Comparison of ENCODE assay signal across 11 mouse cellular contexts in the genomic region with DNA sequence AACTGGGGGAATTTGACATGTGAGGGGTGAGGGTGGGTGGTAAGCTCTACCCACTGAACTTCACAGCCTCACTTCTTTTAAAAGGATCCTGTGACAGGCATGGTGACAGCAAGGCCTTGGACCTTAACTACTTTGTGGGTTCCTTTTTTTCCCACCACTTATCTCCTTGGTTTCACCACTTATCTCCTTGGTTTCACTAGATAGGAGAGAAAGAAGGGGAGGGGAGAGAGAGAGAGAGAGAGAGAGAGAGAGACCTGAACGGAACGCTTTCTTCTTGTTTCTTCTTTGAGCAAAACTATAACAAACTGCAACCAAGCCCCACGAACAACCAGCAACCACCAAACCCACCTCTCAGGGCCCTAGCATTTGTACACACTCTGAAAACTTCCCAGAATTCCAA. TPM values are rescaled to one million over a fixed set of nuclear protein-coding genes. Genes with fewer than 3 reads are reported as not detected.
DNase-seq lines count a peak whose midpoint lies in the region; ATAC-seq lines count a peak whose summit lies in the region.
"Had no signal": no experiment of that assay in that cellular context is flagged by ENCODE, and none has a peak within 500 bp of the region (broad histone marks: within the 10 kb centered on the region; RNA-seq: fewer than 3 reads in every experiment).

No protein-coding gene starts in this region.

- ATAC-seq in lung, embryonic 15.5 days (ENCODE audit: borderline replicate concordance, extremely low read depth, low FRiP score, low TSS enrichment) = no peak
- no peak for ATAC-seq in embryonic facial prominence, embryonic 13.5 days (ENCODE audit: insufficient number of reproducible peaks, insufficient read depth, low FRiP score, low TSS enrichment, low read depth)
- no peak for ATAC-seq in limb, embryonic 11.5 days (ENCODE audit: insufficient number of reproducible peaks, low FRiP score, low TSS enrichment, low read depth)

- no peaks in the 10 kb centered on the region for H3K36me3 ChIP-seq in heart, embryonic 10.5 days
- H3K36me3 ChIP-seq in lung, embryonic 15.5 days = no peaks in the 10 kb centered on the region
- H3K36me3 ChIP-seq in embryonic facial prominence, embryonic 13.5 days = no peaks in the 10 kb centered on the region
- no peaks in the 10 kb centered on the region for H3K36me3 ChIP-seq in limb, embryonic 11.5 days (ENCODE audit: control insufficient read depth, insufficient read depth, low read length)

- no peak overlapping the region for H3K9ac ChIP-seq in lung, embryonic 15.5 days
- no peak overlapping the region for H3K9ac ChIP-seq in embryonic facial prominence, embryonic 13.5 days
- H3K9ac ChIP-seq in limb, embryonic 11.5 days (ENCODE audit: low read length) = 0 out of 2 replicates have a peak overlapping the region, but pooled peaks have one; percentile 13

- no peaks in the 10 kb centered on the region for H3K27me3 ChIP-seq in heart, embryonic 10.5 days (ENCODE audit: insufficient read depth, poor library complexity, severe bottlenecking)
- no peaks in the 10 kb centered on the region for H3K27me3 ChIP-seq in lung, embryonic 15.5 days
- no peaks in the 10 kb centered on the region for H3K27me3 ChIP-seq in embryonic facial prominence, embryonic 13.5 days
- H3K27me3 ChIP-seq in limb, embryonic 11.5 days (ENCODE audit: control insufficient read depth, insufficient read depth, low read length) = no peaks in the 10 kb centered on the region

- peak overlapping the region; percentile 76 for H3K27ac ChIP-seq in heart, embryonic 10.5 days
- peak overlapping the region; percentile 58 for H3K27ac ChIP-seq in lung, embryonic 15.5 days
- peak overlapping the region; percentile 78 for H3K27ac ChIP-seq in embryonic facial prominence, embryonic 13.5 days
- peak overlapping the region; percentile 55; the same call in 1 of the 2 replicates for H3K27ac ChIP-seq in limb, embryonic 11.5 days (replicated peaks; ENCODE audit: low read depth, low read length)
- H3K27ac ChIP-seq: heart, adult 2 months had no signal

- H3K4me2 ChIP-seq in lung, embryonic 15.5 days = no peak overlapping the region
- H3K4me2 ChIP-seq in embryonic facial prominence, embryonic 13.5 days = no peak overlapping the region
- H3K4me2 ChIP-seq in limb, embryonic 11.5 days (ENCODE audit: low read depth, severe bottlenecking) = no peak overlapping the region

- H3K4me3 ChIP-seq in heart, embryonic 10.5 days = no peak overlapping the region
- no peak overlapping the region for H3K4me3 ChIP-seq in lung, embryonic 15.5 days
- no peak overlapping the region for H3K4me3 ChIP-seq in embryonic facial prominence, embryonic 13.5 days
- no peak overlapping the region for H3K4me3 ChIP-seq in limb, embryonic 11.5 days (ENCODE audit: low read depth, low read length)
- H3K4me3 ChIP-seq: heart, adult 2 months had no signal

- whole genome bisulfite sequencing in heart, embryonic 10.5 days = 28% methylated on average over 3 of the region's 3 CpGs
- 46% methylated on average over 3 of the region's 3 CpGs for WGBS in lung, embryonic 15.5 days
- 50% methylated on average over 3 of the region's 3 CpGs for WGBS in embryonic facial prominence, embryonic 13.5 days
- WGBS in limb, embryonic 11.5 days = 74% methylated on average over 3 of the region's 3 CpGs

- no peak for DNase-seq in heart, embryonic 10.5 days (ENCODE audit: low spot score)
- DNase-seq in heart, postnatal 14 days = no peak
- DNase-seq in lung, postnatal 4 days = no peak
- no peak for DNase-seq in limb, embryonic 11.5 days (ENCODE audit: low spot score)
- no peak for DNase-seq in gastrocnemius, postnatal 10 days
- DNase-seq in frontal cortex, postnatal 25 days (ENCODE audit: low spot score in 2 of 2) = no peak
- DNase-seq: B cell, adult 2 months; heart, adult 2 months; kidney, postnatal 14 days had no signal

- no peaks in the 10 kb centered on the region for H3K9me3 ChIP-seq in heart, embryonic 10.5 days
- H3K9me3 ChIP-seq in lung, embryonic 15.5 days = no peaks in the 10 kb centered on the region
- no peaks in the 10 kb centered on the region for H3K9me3 ChIP-seq in embryonic facial prominence, embryonic 13.5 days
- H3K9me3 ChIP-seq in limb, embryonic 11.5 days (ENCODE audit: control insufficient read depth, low read length) = no peaks in the 10 kb centered on the region

- peaks cover 58% of the 10 kb centered on the region for H3K4me1 ChIP-seq in heart, embryonic 10.5 days
- peaks cover 31% of the 10 kb centered on the region for H3K4me1 ChIP-seq in lung, embryonic 15.5 days
- H3K4me1 ChIP-seq in embryonic facial prominence, embryonic 13.5 days = peaks cover 36% of the 10 kb centered on the region
- H3K4me1 ChIP-seq in limb, embryonic 11.5 days (ENCODE audit: control insufficient read depth, insufficient read depth, low read length) = peaks cover 9% of the 10 kb centered on the region; the same call in 1 of the 2 replicates

- intact Hi-C loops in heart, postnatal 14 days (cut with DNase I) = no loop called here

RNA-seq across cellular contexts. Expression of gene Gpx4, which starts 1.9 kb away (rescaled TPM):
- 767 and 797 TPM in 2 replicates for polyA plus RNA-seq in heart, embryonic 10.5 days (2016; fragmentation: Nextera tagmentation; extraction: Ambion mirVana)
- total RNA-seq in heart, postnatal 14 days (2021) = 100 to 1,000 TPM; 636 to 681 TPM
- 523 and 535 TPM in 2 replicates for polyA plus RNA-seq in lung, embryonic 15.5 days (2015; fragmentation: Nextera tagmentation; extraction: Ambion mirVana)
- 445 and 488 TPM in 2 replicates for polyA plus RNA-seq in embryonic facial prominence, embryonic 13.5 days (2015; fragmentation: Nextera tagmentation; extraction: Ambion mirVana)
- 475 and 534 TPM in 2 replicates for polyA plus RNA-seq in limb, embryonic 11.5 days (2014; fragmentation: Nextera tagmentation; extraction: Ambion mirVana)
- 100 to 1,000 TPM; 380 to 398 TPM for total RNA-seq in gastrocnemius, postnatal 10 days (2021)

RNA-seq across cellular contexts. Expression of gene Polr2e, which starts 9.2 kb away (rescaled TPM):
- polyA plus RNA-seq in heart, embryonic 10.5 days (2016; fragmentation: Nextera tagmentation; extraction: Ambion mirVana) = 181 and 233 TPM in 2 replicates
- 10 to 100 TPM; 68.6 to 73.5 TPM for total RNA-seq in heart, postnatal 14 days (2021)
- polyA plus RNA-seq in lung, embryonic 15.5 days (2015; fragmentation: Nextera tagmentation; extraction: Ambion mirVana) = 223 and 225 TPM in 2 replicates
- polyA plus RNA-seq in embryonic facial prominence, embryonic 13.5 days (2015; fragmentation: Nextera tagmentation; extraction: Ambion mirVana) = 247 and 265 TPM in 2 replicates
- 294 and 308 TPM in 2 replicates for polyA plus RNA-seq in limb, embryonic 11.5 days (2014; fragmentation: Nextera tagmentation; extraction: Ambion mirVana)
- total RNA-seq in gastrocnemius, postnatal 10 days (2021) = 10 to 100 TPM; 62.1 to 62.7 TPM

RNA-seq across cellular contexts. Expression of gene Arhgap45, which starts 32.4 kb away (rescaled TPM):
- 12.0 and 16.7 TPM in 2 replicates for polyA plus RNA-seq in heart, embryonic 10.5 days (2016; fragmentation: Nextera tagmentation; extraction: Ambion mirVana)
- 10 to 100 TPM in 1 of 2 experiments, 1 to 10 TPM in 1; 4.9 to 11.3 TPM for total RNA-seq in heart, postnatal 14 days (2021)
- polyA plus RNA-seq in lung, embryonic 15.5 days (2015; fragmentation: Nextera tagmentation; extraction: Ambion mirVana) = 16.8 and 19.8 TPM in 2 replicates
- polyA plus RNA-seq in embryonic facial prominence, embryonic 13.5 days (2015; fragmentation: Nextera tagmentation; extraction: Ambion mirVana) = 3.9 and 4.6 TPM in 2 replicates
- polyA plus RNA-seq in limb, embryonic 11.5 days (2014; fragmentation: Nextera tagmentation; extraction: Ambion mirVana) = 8.5 and 10.8 TPM in 2 replicates
- total RNA-seq in gastrocnemius, postnatal 10 days (2021) = 1 to 10 TPM; 2.0 to 3.5 TPM

RNA-seq across cellular contexts. Expression of gene Abca7, which starts 52.5 kb away (rescaled TPM):
- polyA plus RNA-seq in heart, embryonic 10.5 days (2016; fragmentation: Nextera tagmentation; extraction: Ambion mirVana) = 2.8 and 4.1 TPM in 2 replicates
- total RNA-seq in heart, postnatal 14 days (2021) = 1 to 10 TPM; 7.0 to 8.5 TPM
- polyA plus RNA-seq in lung, embryonic 15.5 days (2015; fragmentation: Nextera tagmentation; extraction: Ambion mirVana) = 3.5 and 4.3 TPM in 2 replicates
- polyA plus RNA-seq in embryonic facial prominence, embryonic 13.5 days (2015; fragmentation: Nextera tagmentation; extraction: Ambion mirVana) = 2.2 and 2.6 TPM in 2 replicates
- 1.3 and 1.4 TPM in 2 replicates for polyA plus RNA-seq in limb, embryonic 11.5 days (2014; fragmentation: Nextera tagmentation; extraction: Ambion mirVana)
- 1 to 10 TPM; 3.2 to 4.2 TPM for total RNA-seq in gastrocnemius, postnatal 10 days (2021)

RNA-seq across cellular contexts. Expression of gene Sbno2, which starts 56.5 kb away (rescaled TPM):
- 14.8 and 15.6 TPM in 2 replicates for polyA plus RNA-seq in heart, embryonic 10.5 days (2016; fragmentation: Nextera tagmentation; extraction: Ambion mirVana)
- 10 to 100 TPM; 13.5 to 14.0 TPM for total RNA-seq in heart, postnatal 14 days (2021)
- 15.5 and 16.6 TPM in 2 replicates for polyA plus RNA-seq in lung, embryonic 15.5 days (2015; fragmentation: Nextera tagmentation; extraction: Ambion mirVana)
- polyA plus RNA-seq in embryonic facial prominence, embryonic 13.5 days (2015; fragmentation: Nextera tagmentation; extraction: Ambion mirVana) = 15.8 and 16.1 TPM in 2 replicates
- polyA plus RNA-seq in limb, embryonic 11.5 days (2014; fragmentation: Nextera tagmentation; extraction: Ambion mirVana) = 8.1 and 10.8 TPM in 2 replicates
- 10 to 100 TPM in 1 of 2 experiments, 1 to 10 TPM in 1; 7.7 to 11.6 TPM for total RNA-seq in gastrocnemius, postnatal 10 days (2021)
